Mouse (Mus musculus) ES-E14 (cell line): ENCODE measurements around the gene Fgfbp3.

ENCODE experiments used
- HCFC1 ChIP-seq: IDR thresholded peaks from 2 replicates; pipeline ENCODE4 v1.6.1; 2012; ENCODE audit warnings: low read length, inconsistent platforms, borderline replicate concordance; ENCODE audit not compliant: insufficient read depth
- MAFK ChIP-seq: IDR thresholded peaks from 2 replicates; pipeline ENCODE4 v1.6.1; 2014; ENCODE audit warnings: mild to moderate bottlenecking, low read depth, low read length, inconsistent platforms; ENCODE audit not compliant: insufficient read depth

- TF ChIP-seq MAFK = no peak
- no peak for TF ChIP-seq HCFC1
Observed at GRCm38 (mm10) chr19:36916206-36916605, 3.2 kb downstream of the Fgfbp3 start.
